Mouse (Mus musculus) gastrocnemius, postnatal 10 days (tissue): Measurements from ENCODE around the gene Phf21a. TPM values are rescaled to one million over a fixed set of nuclear protein-coding genes. Genes with fewer than 3 reads are reported as not detected.

Experiments used
- DNase-seq: peaks from one replicate; pipeline ENCODE4 v3.0.0; 2021; ENCODE audit warnings: mixed read lengths
- total RNA-seq, 2 experiments: library from RNA; stranded (reverse); gene quantifications; 2 replicates each; pipeline ENCODE4 v1.2.3; 2021

Gene Phf21a
- total RNA-seq, 2 experiments from 2014 or later: 27.1 to 44.4 TPM

DNA sequence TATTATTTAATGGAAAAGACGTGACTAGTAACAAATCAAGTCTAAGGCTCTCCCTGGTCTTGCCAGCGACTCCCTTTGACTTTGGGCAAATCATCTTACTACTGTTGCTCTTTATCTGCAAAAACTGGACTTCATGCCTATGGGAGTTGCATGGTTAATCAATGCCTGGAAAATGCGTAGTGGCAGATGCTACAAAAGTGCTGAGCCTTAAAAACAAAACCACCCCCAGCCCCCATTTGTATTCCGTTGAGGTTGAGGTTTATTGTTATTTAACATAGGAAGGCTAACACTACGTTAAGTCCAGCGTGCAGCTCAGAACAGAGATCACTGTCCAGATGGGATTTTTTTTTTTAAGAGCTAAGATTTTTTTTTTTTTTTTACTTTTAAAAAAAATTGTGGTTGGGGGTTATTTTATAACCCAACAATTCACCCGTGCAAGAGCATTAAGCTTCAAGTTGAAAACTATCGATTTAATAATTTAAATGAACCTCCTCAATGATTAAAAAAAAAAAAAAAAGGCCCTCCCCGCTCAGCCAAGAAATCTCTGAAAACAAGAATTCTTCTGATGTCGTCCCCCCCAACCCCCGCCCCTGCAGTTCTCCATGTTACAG lies 89.3 kb downstream of the Phf21a start:
- DNase-seq: no peak

DNA sequence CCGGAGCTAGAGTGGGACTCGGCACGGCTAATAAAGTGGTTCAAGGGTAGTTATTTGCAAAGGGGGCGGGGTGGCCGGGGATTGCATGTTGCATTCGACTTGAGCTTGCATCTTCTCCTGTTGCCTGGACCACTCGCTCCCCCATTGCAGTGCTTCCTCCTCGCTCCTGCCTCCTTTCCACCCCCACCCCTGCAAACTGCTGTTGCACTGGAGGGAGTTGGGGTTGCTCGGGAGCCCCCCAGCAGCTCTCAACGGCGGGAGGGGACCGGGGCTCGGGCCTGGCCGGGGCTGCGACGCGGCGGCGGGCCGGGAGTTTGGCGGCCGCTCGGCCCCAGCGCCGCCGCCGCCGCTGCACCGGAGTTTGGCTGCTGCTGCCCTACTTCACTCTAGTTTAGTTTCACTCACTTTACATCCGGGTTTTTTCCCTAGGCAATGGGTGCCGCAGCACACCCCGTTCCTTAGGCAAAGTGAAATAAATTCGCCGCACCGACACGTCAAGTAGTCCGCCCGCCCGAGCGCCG lies 90.1 kb downstream of the Phf21a start:
- peak; percentile 65 for DNase-seq

DNA sequence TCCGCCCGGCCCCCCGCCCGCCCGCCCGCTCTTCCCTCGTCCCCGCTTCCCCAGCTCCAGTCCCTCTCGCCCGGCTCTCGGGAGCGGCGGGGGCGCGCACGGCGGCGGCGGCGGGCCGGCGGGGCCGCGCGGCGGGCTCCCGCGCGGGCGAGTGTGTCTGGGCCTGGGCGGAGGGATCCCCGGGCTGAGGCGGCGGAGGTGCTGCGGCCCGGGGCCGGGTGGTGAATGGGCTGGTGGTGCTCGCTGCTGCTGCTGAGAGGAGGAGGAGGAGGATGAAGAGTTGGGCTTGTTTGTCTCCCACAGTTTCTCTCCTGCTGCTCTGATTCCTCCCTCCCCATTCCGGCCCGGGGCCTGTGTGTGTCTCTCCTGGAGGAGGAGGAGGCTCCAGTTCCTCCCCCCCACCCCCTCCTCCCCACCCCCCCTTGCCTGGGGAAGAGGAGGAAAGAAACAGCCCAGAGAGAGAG lies 90.7 kb downstream of the Phf21a start:
- peak; percentile 91 for DNase-seq

DNA sequence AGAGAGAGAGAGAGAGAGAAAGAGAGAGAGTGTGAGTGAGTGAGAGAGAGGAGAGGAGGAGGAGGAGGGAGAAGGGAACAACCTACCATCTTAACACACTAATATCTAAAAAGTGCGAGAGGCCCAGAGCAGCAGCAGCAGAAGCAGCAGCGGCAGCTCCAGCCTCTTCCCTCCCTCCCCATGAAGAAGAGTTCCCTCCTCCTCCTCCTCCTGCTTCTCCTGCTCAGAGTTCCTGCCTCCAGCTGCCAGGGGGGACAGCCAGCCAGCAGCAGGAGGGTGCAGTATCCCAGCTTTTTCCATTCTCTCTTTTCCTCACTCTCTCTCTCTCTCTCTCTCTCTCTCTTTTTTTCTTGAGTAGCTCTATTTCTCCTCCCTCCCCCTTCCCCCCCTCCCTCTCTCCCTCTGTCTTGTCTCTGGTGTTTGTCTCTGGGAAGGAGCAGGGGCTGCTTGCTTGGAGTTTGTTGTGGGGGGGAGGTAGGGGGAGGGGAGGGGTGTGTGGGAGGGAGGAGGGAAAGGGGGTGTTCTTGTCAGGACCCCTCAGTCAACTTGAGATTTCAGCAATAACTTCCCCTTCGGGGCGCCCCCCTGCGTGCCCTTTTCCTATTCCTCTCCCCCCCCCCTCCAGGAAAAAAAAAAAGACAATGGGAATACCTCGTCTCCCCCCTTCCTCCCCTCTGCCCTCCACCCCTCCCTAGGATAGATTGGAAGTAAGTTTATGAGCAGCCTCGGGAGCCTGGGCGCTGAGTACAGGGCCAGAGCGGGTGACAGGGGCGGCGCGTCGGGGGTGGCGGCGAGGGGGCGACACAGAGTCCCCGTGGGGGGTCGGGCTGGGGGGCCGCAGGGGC lies 91.4 kb downstream of the Phf21a start:
- DNase-seq: peak; percentile 47

DNA sequence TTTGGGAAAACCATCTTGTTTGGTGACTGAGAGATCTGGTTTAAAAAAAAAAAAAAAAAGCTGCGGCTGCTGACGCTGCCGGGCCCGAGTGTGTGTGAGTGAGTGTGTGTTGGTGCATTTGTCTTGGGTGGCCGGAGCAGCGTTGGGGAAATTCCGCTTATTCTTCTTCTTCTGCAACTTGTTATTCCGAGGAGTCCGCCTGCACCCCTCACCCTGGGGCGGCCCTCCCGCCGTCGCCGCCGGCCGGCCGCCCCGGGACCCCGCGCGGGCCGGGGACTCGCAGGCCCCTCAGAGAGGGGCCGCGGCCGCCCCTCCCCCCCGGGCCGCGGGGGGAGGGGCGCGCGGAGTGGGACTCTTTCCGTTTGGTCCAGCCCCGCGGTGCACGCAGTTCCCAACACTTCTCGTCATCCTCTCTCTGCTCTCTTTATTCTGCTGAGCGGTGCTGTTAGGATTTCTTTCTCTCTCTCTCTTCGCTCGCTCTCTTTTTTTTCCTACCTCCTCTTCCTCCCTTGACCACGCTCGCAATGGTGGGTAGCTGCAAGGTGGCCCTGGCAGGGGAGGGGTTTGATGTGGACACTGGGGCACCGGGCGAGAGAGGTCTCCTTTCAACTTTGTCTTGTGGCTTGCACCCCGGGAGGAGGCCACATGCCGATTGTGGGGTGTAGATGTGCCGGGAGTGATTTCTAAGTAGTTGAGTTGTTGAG lies 92.3 kb downstream of the Phf21a start:
- DNase-seq: peak; percentile 47

DNA sequence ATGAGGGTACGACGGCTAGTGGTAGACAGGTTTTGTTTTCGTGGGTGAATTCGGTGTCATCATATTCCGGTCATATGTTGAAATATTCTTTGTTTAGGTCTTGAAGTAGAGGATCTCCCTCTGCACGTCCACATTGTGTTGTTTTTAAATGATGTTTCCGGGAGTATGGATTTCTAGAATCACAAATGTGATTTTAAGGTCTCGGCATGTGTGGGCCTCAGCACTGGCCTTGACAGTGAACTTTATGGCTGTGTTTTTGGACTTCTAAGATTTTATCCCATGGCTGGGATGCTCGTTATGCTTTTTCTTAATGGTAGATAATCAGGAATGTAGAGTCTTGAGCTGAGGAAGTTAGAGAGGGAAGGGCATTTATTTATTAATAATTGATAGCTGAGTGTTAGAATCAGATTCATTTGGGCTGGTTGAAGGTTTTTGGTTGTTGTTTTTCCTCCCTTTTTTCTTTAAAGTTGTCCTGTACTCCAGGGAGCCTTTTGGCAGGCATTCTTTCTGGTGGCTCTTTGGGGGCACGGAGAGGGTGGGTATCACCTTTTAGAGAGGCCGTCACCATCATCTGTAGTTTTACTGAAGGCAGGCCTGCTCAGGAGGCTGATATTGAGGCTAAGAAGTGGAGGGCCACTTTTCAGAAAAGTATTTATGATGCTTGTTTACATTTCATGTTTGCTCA lies 93.0 kb downstream of the Phf21a start:
- DNase-seq: no peak

DNA sequence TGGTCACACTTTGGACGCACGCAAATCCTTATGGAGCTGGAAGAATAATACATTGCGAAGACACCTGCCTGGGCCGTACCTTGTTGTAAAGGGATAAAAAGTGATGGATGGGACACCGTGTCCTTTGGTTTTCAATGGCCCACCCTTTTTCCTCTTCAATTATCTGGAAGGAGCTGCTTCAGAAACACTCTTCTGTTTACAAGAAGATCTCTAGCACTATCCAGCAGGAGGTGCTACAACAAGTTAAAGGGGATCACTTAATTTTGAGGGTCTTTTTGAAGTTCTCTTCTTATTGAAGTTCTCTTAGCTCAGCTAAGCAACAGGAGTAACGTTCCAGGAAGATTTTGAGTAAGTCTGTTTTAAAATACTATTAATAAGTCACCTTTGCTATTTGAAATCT lies 94.1 kb downstream of the Phf21a start:
- no peak for DNase-seq

DNA sequence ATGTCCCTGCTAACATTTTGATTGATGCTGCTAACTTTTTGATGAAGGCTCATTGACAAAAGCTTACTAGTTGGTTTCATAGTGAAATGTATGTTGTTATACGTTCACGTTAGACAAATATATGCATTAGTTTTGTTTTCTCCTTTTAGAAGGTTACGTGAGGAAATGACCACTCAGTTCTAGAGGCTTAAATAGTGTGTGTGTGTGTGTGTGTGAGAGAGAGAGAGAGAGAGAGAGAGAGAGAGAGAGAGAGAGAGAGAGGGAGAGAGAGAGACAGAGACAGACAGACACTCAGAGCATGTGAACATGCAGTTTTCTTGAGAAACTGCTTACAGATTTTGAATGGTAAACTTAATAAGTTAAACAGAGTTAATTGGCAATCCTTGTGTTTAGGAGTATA lies 95.8 kb downstream of the Phf21a start:
- no peak for DNase-seq

DNA sequence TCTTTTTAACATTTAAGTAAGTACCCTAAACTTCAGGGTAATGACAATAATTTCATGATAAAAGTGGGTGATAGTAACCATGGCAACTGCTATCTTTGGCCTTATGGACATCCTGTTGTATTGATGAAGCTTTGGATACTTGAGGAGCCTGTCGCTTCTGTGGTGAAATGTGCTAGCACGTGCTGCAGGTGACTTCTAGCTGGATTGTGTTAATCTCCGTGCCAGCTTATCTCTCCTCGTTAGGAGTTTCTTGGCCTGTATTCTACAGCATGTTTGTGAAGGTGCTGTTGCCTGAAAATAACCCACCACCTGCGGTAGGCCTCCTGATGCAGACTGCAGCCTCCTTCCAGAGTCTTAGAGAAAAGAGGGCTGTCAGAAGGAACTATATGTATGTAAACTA lies 98.0 kb downstream of the Phf21a start:
- no peak for DNase-seq

DNA sequence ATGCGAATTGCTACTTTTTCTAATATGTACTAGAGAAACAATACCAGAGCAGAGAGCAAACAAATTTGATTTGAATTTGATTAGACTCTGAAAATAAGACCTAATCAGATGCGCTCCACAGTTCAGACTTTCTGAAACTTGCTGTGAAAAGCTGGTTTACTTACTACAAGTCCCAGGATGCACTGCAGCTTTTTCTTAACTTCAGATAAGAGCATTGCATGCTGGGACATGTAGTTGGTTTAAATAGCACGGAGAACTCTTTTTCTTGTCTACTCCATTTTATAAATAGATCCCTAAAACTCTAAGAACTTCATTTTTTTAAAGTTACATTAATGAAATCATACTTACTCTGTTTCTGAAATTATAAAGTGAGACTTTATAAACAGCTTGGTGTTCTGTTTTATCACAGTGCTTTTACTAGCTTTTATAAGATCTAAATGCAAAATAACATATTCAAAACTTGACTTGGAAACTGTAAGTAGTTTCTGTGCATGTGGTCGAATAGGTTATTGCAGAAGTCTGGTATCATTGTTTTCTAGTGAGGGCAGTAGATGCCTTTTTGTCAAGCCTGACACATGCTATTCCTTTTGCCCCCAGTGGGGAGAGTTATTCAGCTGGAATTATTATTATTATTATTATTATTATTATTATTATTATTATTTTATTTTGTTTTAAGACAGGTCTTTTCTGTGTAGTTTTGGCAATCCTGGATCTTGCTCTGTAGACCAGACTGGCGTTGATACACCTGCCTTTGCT lies 99.1 kb downstream of the Phf21a start:
- no peak for DNase-seq

DNA sequence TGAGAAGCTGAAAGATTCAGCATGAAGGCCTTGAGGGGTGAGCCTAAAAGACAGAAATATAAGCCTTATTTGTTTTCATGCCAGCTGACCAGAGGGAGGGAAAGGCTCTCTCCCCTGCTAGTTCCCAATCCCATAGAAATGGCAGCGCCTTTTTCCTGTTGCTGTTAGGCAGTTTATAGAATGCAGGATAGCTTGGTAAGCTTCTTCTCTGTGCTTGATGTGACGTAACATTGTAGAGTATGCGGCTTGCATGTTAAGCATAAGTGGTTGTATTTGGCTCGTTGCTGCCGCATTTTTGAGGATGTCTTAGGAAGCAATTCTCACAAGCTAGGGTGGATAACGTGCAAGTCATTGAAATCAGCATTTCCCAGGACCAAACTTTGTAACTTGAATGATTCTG lies 105.2 kb downstream of the Phf21a start:
- DNase-seq: no peak

DNA sequence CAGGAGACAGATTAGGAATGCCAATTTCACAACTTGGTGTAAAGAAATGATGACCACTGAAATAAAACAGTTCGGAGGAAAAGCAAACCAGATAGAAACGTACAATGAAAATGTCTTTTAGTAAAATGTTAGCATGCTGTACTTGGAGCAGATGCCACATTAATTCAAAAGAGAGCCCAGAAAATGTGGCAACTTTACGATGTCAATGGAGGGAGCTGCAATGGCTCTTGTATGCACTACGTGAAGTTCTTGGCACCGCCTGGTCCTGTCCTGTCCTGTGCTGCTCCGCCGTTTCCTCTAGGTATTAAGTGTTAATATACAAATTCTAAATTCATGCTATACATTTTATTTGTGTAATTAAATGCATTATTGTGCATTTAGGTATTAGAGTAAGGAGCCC lies 105.8 kb downstream of the Phf21a start:
- no peak for DNase-seq

DNA sequence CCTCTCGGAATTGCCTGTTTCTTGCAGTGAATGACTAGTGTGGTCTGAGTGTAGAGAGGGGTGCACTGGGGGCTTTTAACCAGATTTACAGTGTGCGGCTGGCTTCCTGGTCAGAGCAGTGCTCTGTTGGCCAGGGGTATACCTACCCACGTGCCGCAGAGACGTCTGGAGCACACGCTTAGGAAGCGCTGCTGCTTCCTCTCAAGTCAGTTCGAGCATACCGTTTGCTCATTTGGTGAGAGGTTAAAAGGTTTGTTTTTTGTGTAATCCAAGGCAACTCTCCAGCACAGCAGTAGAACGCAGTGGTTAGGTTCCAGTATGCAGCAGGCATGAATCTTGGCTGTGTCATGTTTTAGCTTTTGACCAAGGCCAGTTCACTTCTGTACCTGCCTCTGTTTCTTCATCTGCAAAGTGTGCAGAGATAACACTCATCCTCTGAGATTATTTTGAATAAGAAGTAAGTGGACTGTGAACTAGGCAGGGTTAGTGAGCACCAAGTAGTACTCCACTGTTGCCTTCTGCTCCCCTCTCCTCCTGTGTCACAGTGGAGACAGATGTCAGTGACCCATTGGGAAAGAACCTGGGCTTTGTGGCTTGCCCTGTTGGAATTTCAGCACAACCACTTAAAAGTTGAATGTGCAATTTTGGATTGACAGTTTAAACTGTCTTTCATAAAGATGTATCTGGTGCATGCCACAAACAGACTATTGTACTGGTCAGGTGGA lies 106.8 kb downstream of the Phf21a start:
- no peak for DNase-seq

DNA sequence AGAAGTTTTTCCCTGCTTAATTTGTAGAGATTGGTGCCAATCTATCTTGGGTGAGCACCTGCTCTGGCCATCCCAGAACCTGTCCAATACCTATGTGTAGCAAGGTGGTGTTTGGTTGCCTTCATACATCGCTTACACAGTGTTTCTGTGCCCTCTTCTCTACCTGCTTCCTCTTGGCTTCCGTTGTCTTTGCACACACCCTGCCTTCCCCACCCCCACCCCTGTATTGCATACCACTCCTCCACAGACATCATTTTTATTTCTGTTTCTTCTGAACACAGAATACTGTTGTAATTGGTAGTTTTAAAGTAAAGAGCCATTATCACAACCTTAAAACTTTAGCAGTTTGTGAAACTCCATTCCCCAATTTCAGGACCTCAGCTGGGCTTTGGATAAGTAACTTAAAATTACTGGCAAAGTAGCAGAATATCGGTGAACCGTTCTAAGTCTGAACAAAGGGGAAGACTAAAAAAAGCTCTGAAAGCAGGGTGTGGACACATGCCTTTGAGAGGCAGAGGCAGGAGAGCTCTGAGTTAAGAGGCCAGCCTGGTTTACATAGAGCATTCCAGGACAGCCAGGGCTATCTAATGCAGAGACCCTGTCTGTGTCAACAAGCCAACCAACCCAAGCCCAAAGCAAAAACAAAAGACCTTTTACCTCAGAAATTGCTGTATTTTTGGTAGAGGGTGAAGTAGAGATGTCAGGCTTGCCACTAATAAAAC lies 109.6 kb downstream of the Phf21a start:
- DNase-seq: no peak

DNA sequence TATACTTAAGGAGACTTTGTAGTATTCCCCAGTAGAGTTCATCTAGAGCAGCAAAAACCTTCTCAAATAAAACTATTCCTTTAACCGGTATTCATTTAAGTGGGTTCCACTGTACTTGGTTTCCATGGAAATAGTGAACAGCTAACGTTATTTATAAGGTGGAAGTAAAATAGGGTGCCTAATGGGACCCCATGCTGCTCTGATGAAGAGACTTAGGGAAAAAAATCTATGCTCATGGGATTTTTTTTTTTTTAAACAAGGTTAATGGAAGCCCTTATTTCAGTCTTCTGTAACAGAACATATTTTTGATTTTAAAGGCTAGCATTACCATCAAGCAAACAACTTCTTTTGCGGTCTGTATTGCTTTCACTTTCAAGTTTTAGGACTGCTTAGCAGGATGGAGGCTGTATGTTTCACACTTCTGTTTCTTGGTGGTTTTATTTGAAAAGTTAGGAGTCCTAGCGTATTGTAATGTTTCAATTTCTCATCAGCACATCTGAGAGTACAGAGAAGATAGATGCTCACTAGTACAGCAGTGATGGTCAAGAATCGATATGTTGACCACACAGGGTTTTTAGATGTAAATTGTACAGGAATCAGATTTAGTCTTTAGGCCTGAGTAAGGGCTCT lies 112.2 kb downstream of the Phf21a start:
- DNase-seq: no peak

DNA sequence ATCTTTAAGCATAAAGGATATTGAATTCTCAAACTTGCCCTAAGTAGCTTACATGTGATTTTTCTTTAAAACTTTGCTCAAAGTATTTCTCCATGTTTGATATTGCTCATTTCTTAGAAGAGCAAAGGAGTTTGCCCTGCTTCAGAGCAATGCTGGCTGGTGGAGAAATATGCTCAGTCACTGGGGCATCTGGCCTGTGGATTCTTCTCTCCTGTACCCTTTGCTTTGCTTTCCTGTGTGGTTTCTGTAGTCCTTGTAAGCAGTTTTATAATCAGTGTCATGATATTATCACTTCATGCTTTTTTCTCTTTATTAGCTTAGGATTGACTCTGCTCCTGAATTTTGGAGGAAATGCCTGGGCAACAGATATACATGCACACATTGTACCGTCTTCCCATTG lies 117.5 kb downstream of the Phf21a start:
- DNase-seq: no peak

DNA sequence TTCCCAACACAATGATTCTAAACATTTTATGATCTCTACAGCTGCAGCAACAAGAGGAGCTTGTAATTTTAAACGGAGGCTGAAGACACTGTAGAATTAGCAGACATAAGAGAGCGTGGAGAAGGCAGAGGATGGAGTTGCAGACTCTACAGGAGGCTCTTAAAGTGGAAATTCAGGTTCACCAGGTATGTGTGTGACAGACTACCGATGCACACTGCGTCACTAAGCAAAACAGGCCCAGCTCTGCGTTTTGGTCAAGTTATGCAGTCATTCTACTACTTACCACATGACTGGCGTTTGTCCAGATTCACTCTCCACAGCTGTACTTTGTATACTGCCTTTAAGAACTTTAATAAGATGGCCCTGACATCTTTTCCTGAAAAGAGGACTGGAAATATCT lies 128.5 kb downstream of the Phf21a start:
- DNase-seq: no peak

DNA sequence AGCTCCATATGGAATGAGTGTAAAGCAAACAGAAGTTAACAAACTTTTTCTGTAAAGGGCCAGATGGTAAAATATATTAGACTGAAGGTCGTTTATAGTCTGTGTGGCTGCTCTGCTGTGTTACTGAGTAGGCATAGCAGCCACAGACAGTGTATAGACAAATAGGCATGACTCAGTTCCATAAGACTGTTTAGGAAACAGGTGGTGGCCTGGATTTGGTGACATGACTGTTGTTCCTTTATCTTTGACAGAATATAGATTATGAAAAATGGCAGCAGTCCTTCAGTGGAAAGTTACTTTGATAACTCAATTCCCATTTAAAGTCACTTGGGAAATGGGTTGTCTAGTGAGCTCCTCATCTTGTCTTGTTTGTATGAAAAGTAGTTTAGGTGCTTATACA lies 132.7 kb downstream of the Phf21a start:
- no peak for DNase-seq

DNA sequence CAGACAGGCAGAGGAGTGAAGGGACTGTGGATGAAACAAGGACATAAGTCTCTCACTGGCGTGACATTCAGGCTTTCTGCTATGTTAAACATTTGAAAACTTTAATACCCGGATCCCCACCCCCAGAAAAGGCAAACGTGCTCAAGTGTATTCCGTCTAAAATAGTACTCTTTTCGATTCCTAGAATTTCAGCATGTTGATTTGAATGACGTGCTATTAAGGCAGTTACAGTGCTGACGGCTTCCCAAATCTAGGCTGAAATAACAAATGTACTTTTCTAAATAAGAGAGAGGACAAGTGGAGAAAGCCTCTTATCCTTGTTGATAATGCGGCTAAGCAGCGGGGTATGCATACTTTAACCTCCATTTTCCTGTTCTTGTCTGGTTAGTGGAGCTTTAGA lies 137.1 kb downstream of the Phf21a start:
- no peak for DNase-seq

DNA sequence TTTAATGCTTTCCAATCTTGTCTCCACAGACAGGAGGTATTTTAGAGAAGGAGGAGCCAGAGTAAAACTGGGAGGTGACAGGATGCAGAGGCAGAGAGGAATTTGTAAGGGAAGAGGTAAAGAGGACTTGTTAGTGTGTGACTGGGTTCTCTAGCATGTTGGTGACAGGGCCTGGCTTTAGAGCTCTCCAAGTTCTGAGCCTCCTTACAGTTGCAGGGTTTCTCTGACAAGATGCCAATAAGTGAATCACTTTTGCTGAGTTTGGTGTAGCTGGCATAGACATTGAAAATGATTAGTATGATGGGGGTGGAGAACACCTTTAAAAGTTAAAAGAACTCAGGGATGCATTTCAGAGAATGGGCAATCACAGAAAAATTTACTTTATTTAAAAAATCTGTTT lies 138.8 kb downstream of the Phf21a start:
- DNase-seq: no peak
